Mouse (Mus musculus): ENCODE results near the gene Ube2j2. TPM values are rescaled to one million over a fixed set of nuclear protein-coding genes. Genes with fewer than 3 reads are reported as not detected.

Ube2j2 gene
- polyA plus RNA-seq, 1 experiment from 2014 or later: 162 TPM

- WGBS: 87% methylated on average over 13 of the region's 13 CpGs
- Histone ChIP-seq H3K9ac (ENCODE audit: low read length) (no peak overlapping the region), H3K27ac (ENCODE audit: low read depth, low read length) (no peak overlapping the region), H3K36me3 (ENCODE audit: control insufficient read depth, insufficient read depth, low read length) (peaks cover 30% of the 10 kb centered on the region), H3K4me1 (ENCODE audit: control insufficient read depth, insufficient read depth, low read length) (no peaks in the 10 kb centered on the region), H3K4me3 (ENCODE audit: low read depth, low read length) (no peak overlapping the region), H3K4me2 (ENCODE audit: low read depth) (no peak overlapping the region), H3K9me3 (ENCODE audit: control insufficient read depth, low read length) (no peaks in the 10 kb centered on the region), H3K27me3 (ENCODE audit: control insufficient read depth, insufficient read depth, low read length) (no peaks in the 10 kb centered on the region)
- ATAC-seq (ENCODE audit: insufficient read depth, low FRiP score, low TSS enrichment): no peak
- DNase-seq (ENCODE audit: low spot score): peak; percentile 20
Measured at GRCm38 (mm10) chr4:155904318-155905102, 39.1 kb upstream of the Ube2j2 start.

DNA sequence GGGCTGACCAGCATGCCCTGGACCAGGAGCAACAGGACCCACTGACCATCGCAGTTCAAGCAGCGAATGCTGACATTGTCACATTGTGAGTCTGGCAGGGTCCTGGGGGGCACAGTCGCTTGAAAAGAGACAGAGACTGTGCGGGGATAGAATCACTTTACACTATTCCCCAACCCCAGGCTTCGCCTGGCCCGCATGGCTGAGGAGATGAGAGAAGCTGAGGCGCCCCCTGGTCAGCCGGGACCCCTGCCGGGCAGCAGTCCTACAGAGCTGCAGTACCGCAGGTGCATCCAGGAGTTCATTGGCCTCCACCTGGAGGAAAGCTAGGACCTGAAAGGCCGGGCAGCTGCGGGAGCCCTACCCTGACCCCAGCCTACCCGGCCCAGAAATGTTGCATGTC is 38.0 kb upstream of the Ube2j2 start:
- Histone ChIP-seq H3K27ac (ENCODE audit: low read depth, low read length) (no peak overlapping the region), H3K9me3 (ENCODE audit: control insufficient read depth, low read length) (no peaks in the 10 kb centered on the region), H3K4me3 (ENCODE audit: low read depth, low read length) (no peak overlapping the region), H3K4me2 (ENCODE audit: low read depth) (no peak overlapping the region), H3K36me3 (ENCODE audit: control insufficient read depth, insufficient read depth, low read length) (peaks cover 21% of the 10 kb centered on the region), H3K27me3 (ENCODE audit: control insufficient read depth, insufficient read depth, low read length) (no peaks in the 10 kb centered on the region), H3K9ac (ENCODE audit: low read length) (no peak overlapping the region), H3K4me1 (ENCODE audit: control insufficient read depth, insufficient read depth, low read length) (no peaks in the 10 kb centered on the region)
- no peak for ATAC-seq (ENCODE audit: insufficient read depth, low FRiP score, low TSS enrichment)
- no peak for DNase-seq (ENCODE audit: low spot score)
- WGBS: 87% methylated on average over 13 of the region's 13 CpGs

DNA sequence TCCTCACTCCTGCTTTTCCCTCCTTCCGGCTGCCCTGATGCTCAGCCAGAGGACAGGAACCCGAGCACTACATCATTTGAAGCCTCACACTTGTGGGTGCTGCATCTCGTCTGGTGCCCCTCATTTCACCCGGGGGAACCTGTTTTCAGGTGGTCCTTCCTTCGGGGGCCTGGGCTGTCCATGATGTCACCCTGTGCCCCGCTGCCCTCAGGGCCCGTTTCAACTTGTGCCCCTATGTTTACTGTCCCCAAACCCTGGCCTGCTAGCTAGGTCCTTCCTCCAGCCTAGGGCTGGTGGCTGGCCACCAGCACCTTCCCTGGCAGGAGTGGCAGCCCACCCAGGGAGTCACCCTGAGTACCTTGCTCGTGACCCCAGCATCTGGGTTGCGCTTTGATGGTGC is 37.5 kb upstream of the Ube2j2 start:
- Histone ChIP-seq H3K4me3 (ENCODE audit: low read depth, low read length) (no peak overlapping the region), H3K4me2 (ENCODE audit: low read depth) (no peak overlapping the region), H3K36me3 (ENCODE audit: control insufficient read depth, insufficient read depth, low read length) (peaks cover 21% of the 10 kb centered on the region), H3K27ac (ENCODE audit: low read depth, low read length) (no peak overlapping the region), H3K9me3 (ENCODE audit: control insufficient read depth, low read length) (no peaks in the 10 kb centered on the region), H3K4me1 (ENCODE audit: control insufficient read depth, insufficient read depth, low read length) (no peaks in the 10 kb centered on the region), H3K27me3 (ENCODE audit: control insufficient read depth, insufficient read depth, low read length) (no peaks in the 10 kb centered on the region), H3K9ac (ENCODE audit: low read length) (no peak overlapping the region)
- DNase-seq (ENCODE audit: low spot score) (no peak), ATAC-seq (ENCODE audit: insufficient read depth, low FRiP score, low TSS enrichment) (no peak)
- WGBS: 88% methylated on average over 9 of the region's 9 CpGs

- Histone ChIP-seq H3K4me3 (ENCODE audit: low read depth, low read length) (no peak overlapping the region), H3K36me3 (ENCODE audit: control insufficient read depth, insufficient read depth, low read length) (peaks cover 21% of the 10 kb centered on the region), H3K9ac (ENCODE audit: low read length) (no peak overlapping the region), H3K4me2 (ENCODE audit: low read depth) (no peak overlapping the region), H3K27me3 (ENCODE audit: control insufficient read depth, insufficient read depth, low read length) (no peaks in the 10 kb centered on the region), H3K4me1 (ENCODE audit: control insufficient read depth, insufficient read depth, low read length) (no peaks in the 10 kb centered on the region), H3K27ac (ENCODE audit: low read depth, low read length) (no peak overlapping the region), H3K9me3 (ENCODE audit: control insufficient read depth, low read length) (no peaks in the 10 kb centered on the region)
- ATAC-seq (ENCODE audit: insufficient read depth, low FRiP score, low TSS enrichment) (no peak), DNase-seq (ENCODE audit: low spot score) (no peak)
- 93% methylated on average over 11 of the region's 11 CpGs for WGBS
Measured at GRCm38 (mm10) chr4:155907003-155907402, 36.6 kb upstream of the Ube2j2 start.

GRCm38 (mm10) chr4:155908281-155908680 is 35.4 kb upstream of the Ube2j2 start:
- Histone ChIP-seq H3K4me1 (ENCODE audit: control insufficient read depth, insufficient read depth, low read length) (no peaks in the 10 kb centered on the region), H3K4me3 (ENCODE audit: low read depth, low read length) (no peak overlapping the region), H3K27me3 (ENCODE audit: control insufficient read depth, insufficient read depth, low read length) (no peaks in the 10 kb centered on the region), H3K9me3 (ENCODE audit: control insufficient read depth, low read length) (no peaks in the 10 kb centered on the region), H3K36me3 (ENCODE audit: control insufficient read depth, insufficient read depth, low read length) (peaks cover 14% of the 10 kb centered on the region), H3K4me2 (ENCODE audit: low read depth) (no peak overlapping the region), H3K27ac (ENCODE audit: low read depth, low read length) (no peak overlapping the region), H3K9ac (ENCODE audit: low read length) (no peak overlapping the region)
- ATAC-seq (ENCODE audit: insufficient read depth, low FRiP score, low TSS enrichment): no peak
- 78% methylated on average over 7 of the region's 7 CpGs for WGBS
- no peak for DNase-seq (ENCODE audit: low spot score)

DNA sequence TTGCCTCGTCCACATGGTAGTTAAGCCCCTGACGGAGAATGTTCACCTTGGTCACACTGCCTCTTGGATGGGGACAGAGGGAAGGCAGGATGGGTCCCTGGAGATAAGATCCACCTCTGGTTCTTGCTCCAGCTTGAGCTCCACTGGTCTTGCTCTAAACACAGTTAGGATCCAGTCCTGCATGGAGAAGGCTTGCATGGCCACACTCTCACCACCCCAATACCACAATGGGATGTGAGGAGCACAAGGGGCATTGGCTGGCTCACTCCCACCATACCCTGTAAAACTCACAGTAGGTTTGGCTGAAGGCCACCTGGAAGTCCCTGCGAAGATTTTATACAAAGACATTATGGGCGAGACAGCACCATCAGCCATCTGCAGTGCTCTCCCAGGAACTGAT is 34.9 kb upstream of the Ube2j2 start:
- Histone ChIP-seq H3K9ac (ENCODE audit: low read length) (no peak overlapping the region), H3K9me3 (ENCODE audit: control insufficient read depth, low read length) (no peaks in the 10 kb centered on the region), H3K4me1 (ENCODE audit: control insufficient read depth, insufficient read depth, low read length) (no peaks in the 10 kb centered on the region), H3K27ac (ENCODE audit: low read depth, low read length) (no peak overlapping the region), H3K4me3 (ENCODE audit: low read depth, low read length) (no peak overlapping the region), H3K27me3 (ENCODE audit: control insufficient read depth, insufficient read depth, low read length) (no peaks in the 10 kb centered on the region), H3K4me2 (ENCODE audit: low read depth) (no peak overlapping the region), H3K36me3 (ENCODE audit: control insufficient read depth, insufficient read depth, low read length) (peaks cover 10% of the 10 kb centered on the region)
- ATAC-seq (ENCODE audit: insufficient read depth, low FRiP score, low TSS enrichment) (no peak), DNase-seq (ENCODE audit: low spot score) (no peak)
- WGBS: 94% methylated on average over 4 of the region's 4 CpGs

GRCm38 (mm10) chr4:155932031-155932430 is 11.6 kb upstream of the Ube2j2 start:
- H3K4me3 ChIP-seq (ENCODE audit: low read depth, low read length): no peak overlapping the region
- no peak for DNase-seq (ENCODE audit: low spot score)
- 51% methylated on average over 1 of the region's 1 CpGs for WGBS
- H3K9ac ChIP-seq (ENCODE audit: low read length): no peak overlapping the region
- H3K4me1 ChIP-seq (ENCODE audit: control insufficient read depth, insufficient read depth, low read length): 0 out of 2 replicates have a peak, but pooled peaks cover 3% of the 10 kb centered on the region
- no peaks in the 10 kb centered on the region for H3K9me3 ChIP-seq (ENCODE audit: control insufficient read depth, low read length)
- H3K36me3 ChIP-seq (ENCODE audit: control insufficient read depth, insufficient read depth, low read length): no peaks in the 10 kb centered on the region
- H3K4me2 ChIP-seq (ENCODE audit: low read depth): no peak overlapping the region
- no peak for ATAC-seq (ENCODE audit: insufficient read depth, low FRiP score, low TSS enrichment)
- H3K27me3 ChIP-seq (ENCODE audit: control insufficient read depth, insufficient read depth, low read length): no peaks in the 10 kb centered on the region
- H3K27ac ChIP-seq (ENCODE audit: low read depth, low read length): no peak overlapping the region

DNA sequence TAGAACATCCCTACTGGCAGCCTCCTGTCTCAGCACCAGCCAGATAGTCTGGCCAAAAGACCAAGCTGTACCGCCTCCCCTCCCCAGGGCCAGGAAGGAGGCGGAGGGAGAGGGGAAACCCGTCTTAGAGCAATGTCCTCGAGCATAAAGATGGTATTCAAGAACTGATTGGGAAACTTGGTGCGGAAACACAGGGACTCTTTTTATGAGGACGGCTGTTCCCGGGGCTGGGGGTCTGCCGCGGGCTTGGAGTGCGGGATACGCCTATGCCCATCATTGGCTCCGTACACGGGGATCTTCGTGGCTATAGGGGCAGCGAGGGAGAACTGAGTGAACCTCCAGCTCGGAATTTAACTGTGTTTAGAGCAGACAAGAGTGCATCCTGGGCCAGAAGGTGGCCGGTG is 580 bp upstream of the Ube2j2 start:
- H3K4me2 ChIP-seq (ENCODE audit: low read depth): peak overlapping the region; percentile 93
- H3K27ac ChIP-seq (ENCODE audit: low read depth, low read length): peak overlapping the region; percentile 71
- H3K4me1 ChIP-seq (ENCODE audit: control insufficient read depth, insufficient read depth, low read length): peaks cover 13% of the 10 kb centered on the region
- H3K36me3 ChIP-seq (ENCODE audit: control insufficient read depth, insufficient read depth, low read length): peaks cover 3% of the 10 kb centered on the region; the same call in 1 of the 2 replicates
- no peaks in the 10 kb centered on the region for H3K9me3 ChIP-seq (ENCODE audit: control insufficient read depth, low read length)
- ATAC-seq (ENCODE audit: insufficient read depth, low FRiP score, low TSS enrichment) (peak; percentile 60; the same call in 1 of the 2 replicates), DNase-seq (ENCODE audit: low spot score) (no peak)
- no peaks in the 10 kb centered on the region for H3K27me3 ChIP-seq (ENCODE audit: control insufficient read depth, insufficient read depth, low read length)
- under 1% methylated on average over 16 of the region's 17 CpGs for WGBS
- peak overlapping the region; percentile 86 for H3K9ac ChIP-seq (ENCODE audit: low read length)
- H3K4me3 ChIP-seq (ENCODE audit: low read depth, low read length): peak overlapping the region; percentile 98

GRCm38 (mm10) chr4:155944271-155944670 is 640 bp downstream of the Ube2j2 start:
- under 1% methylated on average over 17 of the region's 17 CpGs for WGBS

More at GRCm38 (mm10) chr4:155944271-155944670, 640 bp downstream of the Ube2j2 start:
- Histone ChIP-seq H3K9me3 (ENCODE audit: control insufficient read depth, low read length) (no peaks in the 10 kb centered on the region), H3K27ac (ENCODE audit: low read depth, low read length) (no peak overlapping the region), H3K36me3 (ENCODE audit: control insufficient read depth, insufficient read depth, low read length) (peaks cover 4% of the 10 kb centered on the region; the same call in 1 of the 2 replicates), H3K4me3 (ENCODE audit: low read depth, low read length) (peak overlapping the region; percentile 98), H3K4me1 (ENCODE audit: control insufficient read depth, insufficient read depth, low read length) (peaks cover 13% of the 10 kb centered on the region), H3K27me3 (ENCODE audit: control insufficient read depth, insufficient read depth, low read length) (no peaks in the 10 kb centered on the region), H3K9ac (ENCODE audit: low read length) (peak overlapping the region; percentile 86), H3K4me2 (ENCODE audit: low read depth) (peak overlapping the region; percentile 92)
- no peak for DNase-seq (ENCODE audit: low spot score)
- no peak for ATAC-seq (ENCODE audit: insufficient read depth, low FRiP score, low TSS enrichment)

Measured in neural tube, embryonic 11.5 days (tissue).